Mouse (Mus musculus) lung, adult 2 months (tissue): ENCODE data around the gene Inpp5a. TPM values are rescaled to one million over a fixed set of nuclear protein-coding genes. Genes with fewer than 3 reads are reported as not detected.

ENCODE experiments used
- DNase-seq: peaks from one replicate; pipeline ENCODE4 v3.0.0; 2022
- H3K4me1 ChIP-seq: fragments of 200-500 bp; 2 replicates; pipeline ENCODE4 v1.6.1; 2011; ENCODE audit warnings: low read length; ENCODE audit not compliant: control insufficient read depth, insufficient read depth
- H3K4me3 ChIP-seq: fragments of 200-500 bp; replicated peaks from 2 replicates; pipeline ENCODE3; 2011; ENCODE audit warnings: low read depth, mild to moderate bottlenecking, control low read depth, low read length; ENCODE audit errors: extremely low read depth
- CTCF ChIP-seq: fragments of 200-500 bp; IDR thresholded peaks from 2 replicates; pipeline ENCODE4 v1.5.1; 2011; ENCODE audit warnings: mild to moderate bottlenecking, low read length, control low read depth; ENCODE audit not compliant: insufficient read depth
- POLR2A ChIP-seq: fragments of 200-500 bp; IDR thresholded peaks from 2 replicates; pipeline ENCODE4 v1.6.1; 2011; ENCODE audit warnings: low read depth, mild to moderate bottlenecking, control low read depth, low read length, borderline replicate concordance; ENCODE audit errors: extremely low read depth
- WGBS: fragments of 180-500 bp; shearing (Covaris S2); methylation state at CpG from one replicate; pipeline ENCODE4 v1.1.7; 2018; 5-methylcytosine and 5-hydroxymethylcytosine counted together
- polyA plus RNA-seq: library from polyadenylated mRNA; depleted of rRNA; stranded (reverse); fragments of >200 nt; gene quantifications from 2 replicates; pipeline ENCODE4 v1.2.3, GENCODE M21; 2012; rRNA removed

Inpp5a gene
- polyA plus RNA-seq = 52.1 and 61.0 TPM in 2 replicates

- Histone ChIP-seq H3K4me3 (peak within 1 kb of the TSS; percentile 83), H3K4me1 (peaks cover 20% of the 10 kb centered on the region)
- 0% methylated on average over 42 of the region's 47 CpGs for WGBS
- TF ChIP-seq POLR2A (peak; percentile 57; the same call in 1 of the 2 replicates), CTCF (no peak)
- peak; percentile 99 for DNase-seq
Observed at GRCm38 (mm10) chr7:139388670-139389212, at the start of gene Inpp5a. TSS of gene Inpp5a (plus strand) at chr7:139389109.

GRCm38 (mm10) chr7:139339184-139339583 is 49.7 kb upstream of the Inpp5a start:
- DNase-seq = no peak
- WGBS = 80% methylated on average over 3 of the region's 3 CpGs
- TF ChIP-seq CTCF (no peak), POLR2A (no peak)
- Histone ChIP-seq H3K4me3 (no peak overlapping the region), H3K4me1 (peaks cover 3% of the 10 kb centered on the region)

GRCm38 (mm10) chr7:139341020-139341660 is 47.8 kb upstream of the Inpp5a start:
- TF ChIP-seq CTCF (no peak), POLR2A (no peak)
- H3K4me3 ChIP-seq = no peak overlapping the region
- WGBS = 63% methylated on average over 4 of the region's 4 CpGs
- H3K4me1 ChIP-seq = peaks cover 3% of the 10 kb centered on the region
- no peak for DNase-seq

GRCm38 (mm10) chr7:139342809-139343208 is 46.1 kb upstream of the Inpp5a start:
- DNase-seq = peak; percentile 11
- H3K4me1 ChIP-seq = peaks cover 3% of the 10 kb centered on the region
- no peak overlapping the region for H3K4me3 ChIP-seq
- 43% methylated on average over 5 of the region's 5 CpGs for WGBS
- TF ChIP-seq POLR2A (no peak), CTCF (no peak)

GRCm38 (mm10) chr7:139347051-139347450 is 41.9 kb upstream of the Inpp5a start:
- no peak overlapping the region for H3K4me3 ChIP-seq
- peaks cover 3% of the 10 kb centered on the region for H3K4me1 ChIP-seq
- WGBS = 54% methylated on average over 7 of the region's 7 CpGs
- TF ChIP-seq CTCF = no peak
- TF ChIP-seq POLR2A = no peak
- no peak for DNase-seq

GRCm38 (mm10) chr7:139350606-139351005 is 38.3 kb upstream of the Inpp5a start:
- no peak overlapping the region for H3K4me3 ChIP-seq
- no peak for DNase-seq
- no peaks in the 10 kb centered on the region for H3K4me1 ChIP-seq
- 53% methylated on average over 3 of the region's 3 CpGs for WGBS
- no peak for TF ChIP-seq CTCF

- DNase-seq = no peak
- H3K4me1 ChIP-seq = no peaks in the 10 kb centered on the region
- TF ChIP-seq CTCF = no peak
- no peak for TF ChIP-seq POLR2A
- WGBS = 66% methylated on average over 4 of the region's 4 CpGs
- no peak overlapping the region for H3K4me3 ChIP-seq
Observed at GRCm38 (mm10) chr7:139354370-139355139, 34.4 kb upstream of the Inpp5a start.

- WGBS = 78% methylated on average over 2 of the region's 2 CpGs
- no peaks in the 10 kb centered on the region for H3K4me1 ChIP-seq
- DNase-seq = no peak
- no peak overlapping the region for H3K4me3 ChIP-seq
- no peak for TF ChIP-seq POLR2A
- no peak for TF ChIP-seq CTCF
Observed at GRCm38 (mm10) chr7:139357043-139357442, 31.9 kb upstream of the Inpp5a start.

GRCm38 (mm10) chr7:139359906-139360305 is 29.0 kb upstream of the Inpp5a start:
- TF ChIP-seq CTCF = no peak
- TF ChIP-seq POLR2A = no peak
- 46% methylated on average over 4 of the region's 4 CpGs for WGBS
- DNase-seq = no peak
- no peak overlapping the region for H3K4me3 ChIP-seq
- H3K4me1 ChIP-seq = peaks cover 10% of the 10 kb centered on the region
